Mouse (Mus musculus): ENCODE data around the gene Olfr285. TPM values are rescaled to one million over a fixed set of nuclear protein-coding genes. Genes with fewer than 3 reads are reported as not detected.

The Olfr285 gene
- polyA plus RNA-seq, 1 experiment from 2014 or later = not detected

- TF ChIP-seq EP300 (optimal IDR thresholded peaks at IDR 0.05) = no peak
- TF ChIP-seq CTCF (IDR thresholded peaks at IDR 0.05; ENCODE audit: low read depth) = no peak
- DNase-seq (ENCODE audit: low spot score) = no peak
- Histone ChIP-seq H3K27me3 (ENCODE audit: control insufficient read depth, insufficient read depth, low read length) (no peaks in the 10 kb centered on the region), H3K27ac (replicated peaks) (no peak overlapping the region), H3K4me1 (replicated peaks; ENCODE audit: control insufficient read depth, insufficient read depth) (no peaks in the 10 kb centered on the region), H3K4me3 (ENCODE audit: low read depth, low read length) (no peak overlapping the region), H3K9me3 (ENCODE audit: control insufficient read depth, low read length) (no peaks in the 10 kb centered on the region), H3K4me2 (replicated peaks; ENCODE audit: low read depth) (no peak overlapping the region), H3K9ac (ENCODE audit: low read length) (no peak overlapping the region), H3K36me3 (ENCODE audit: control insufficient read depth, insufficient read depth, low read length) (no peaks in the 10 kb centered on the region)
- 78% methylated on average over 12 of the region's 12 CpGs for WGBS
- no peak for ATAC-seq (ENCODE audit: low FRiP score, low TSS enrichment)
These were observed 28.6 kb downstream of the Olfr285 start for GRCm38 (mm10) chr15:98288566-98288965.

DNA sequence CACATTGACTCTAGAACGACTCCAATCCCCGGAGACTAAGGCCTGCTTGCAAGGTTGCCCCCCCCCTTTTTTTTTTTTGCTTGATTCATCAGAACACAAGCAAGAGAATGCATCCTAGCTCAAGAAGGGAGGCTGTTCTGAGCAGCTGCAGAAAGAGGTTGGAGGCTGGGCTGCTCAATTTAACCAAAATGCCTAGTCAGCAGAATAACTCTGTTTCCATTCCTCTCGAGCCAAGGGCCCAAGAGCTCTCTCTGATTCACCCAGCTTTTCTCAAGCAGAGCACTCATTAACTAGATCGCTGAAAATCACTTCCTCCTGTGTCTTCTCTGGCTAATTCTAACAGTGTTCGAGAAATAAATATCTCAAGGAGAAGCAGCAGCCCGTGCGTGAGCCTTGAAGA lies 30.7 kb downstream of the Olfr285 start:
- 69% methylated on average over 7 of the region's 7 CpGs for WGBS

More for the DNA sequence above, 30.7 kb downstream of the Olfr285 start:
- Histone ChIP-seq H3K27me3 (ENCODE audit: control insufficient read depth, insufficient read depth, low read length) (no peaks in the 10 kb centered on the region), H3K4me1 (replicated peaks; ENCODE audit: control insufficient read depth, insufficient read depth) (no peaks in the 10 kb centered on the region), H3K4me2 (replicated peaks; ENCODE audit: low read depth) (no peak overlapping the region), H3K27ac (replicated peaks) (no peak overlapping the region), H3K36me3 (ENCODE audit: control insufficient read depth, insufficient read depth, low read length) (no peaks in the 10 kb centered on the region), H3K4me3 (ENCODE audit: low read depth, low read length) (no peak overlapping the region), H3K9ac (ENCODE audit: low read length) (no peak overlapping the region), H3K9me3 (ENCODE audit: control insufficient read depth, low read length) (no peaks in the 10 kb centered on the region)
- TF ChIP-seq CTCF (IDR thresholded peaks at IDR 0.05; ENCODE audit: low read depth) (no peak), EP300 (optimal IDR thresholded peaks at IDR 0.05) (no peak)
- ATAC-seq (ENCODE audit: low FRiP score, low TSS enrichment) = no peak
- no peak for DNase-seq (ENCODE audit: low spot score)

Other genes starting within 250 kb of the Olfr285 start
- 15.5 and 16.7 TPM in 2 replicates for gene Pfkm, start 224.8 kb downstream of the Olfr285 start, polyA plus RNA-seq (2015; fragmentation: Nextera tagmentation; extraction: Ambion mirVana)
- gene Senp1, start 223.6 kb downstream of the Olfr285 start, polyA plus RNA-seq (2015; fragmentation: Nextera tagmentation; extraction: Ambion mirVana) = 10.0 and 10.8 TPM in 2 replicates
- 31.3 and 31.9 TPM in 2 replicates for gene Asb8, start 151.7 kb downstream of the Olfr285 start, polyA plus RNA-seq (2015; fragmentation: Nextera tagmentation; extraction: Ambion mirVana)
- gene Ccdc184, start 150.2 kb downstream of the Olfr285 start, polyA plus RNA-seq (2015; fragmentation: Nextera tagmentation; extraction: Ambion mirVana) = 0.92 and 0.95 TPM in 2 replicates
- gene Olfr288, start 121.8 kb downstream of the Olfr285 start, polyA plus RNA-seq (2015; fragmentation: Nextera tagmentation; extraction: Ambion mirVana) = not detected in 2 replicates
- not detected in 2 replicates for gene Gm44579, start 96.4 kb downstream of the Olfr285 start, polyA plus RNA-seq (2015; fragmentation: Nextera tagmentation; extraction: Ambion mirVana)
- gene Olfr287, start 96.3 kb downstream of the Olfr285 start, polyA plus RNA-seq (2015; fragmentation: Nextera tagmentation; extraction: Ambion mirVana) = not detected in 2 replicates
- gene Olfr286, start 82.9 kb downstream of the Olfr285 start, polyA plus RNA-seq (2015; fragmentation: Nextera tagmentation; extraction: Ambion mirVana) = not detected in 2 replicates
- not detected in 2 replicates for gene H1fnt, start 60.1 kb downstream of the Olfr285 start, polyA plus RNA-seq (2015; fragmentation: Nextera tagmentation; extraction: Ambion mirVana)
- gene Zfp641, start 21.2 kb downstream of the Olfr285 start, polyA plus RNA-seq (2015; fragmentation: Nextera tagmentation; extraction: Ambion mirVana) = 0.22 and 0.30 TPM in 2 replicates
- not detected in 2 replicates for gene Olfr284, start 23.6 kb upstream of the Olfr285 start, polyA plus RNA-seq (2015; fragmentation: Nextera tagmentation; extraction: Ambion mirVana)
- gene Olfr283, start 63.6 kb upstream of the Olfr285 start, polyA plus RNA-seq (2015; fragmentation: Nextera tagmentation; extraction: Ambion mirVana) = not detected in 2 replicates
- gene Olfr282, start 113.9 kb upstream of the Olfr285 start, polyA plus RNA-seq (2015; fragmentation: Nextera tagmentation; extraction: Ambion mirVana) = not detected in 2 replicates
- not detected in 2 replicates for gene Olfr281, start 135.2 kb upstream of the Olfr285 start, polyA plus RNA-seq (2015; fragmentation: Nextera tagmentation; extraction: Ambion mirVana)
- not detected in 2 replicates for gene OR5BS1P, start 152.5 kb upstream of the Olfr285 start, polyA plus RNA-seq (2015; fragmentation: Nextera tagmentation; extraction: Ambion mirVana)
- 0.42 and 0.70 TPM in 2 replicates for gene Lalba, start 165.4 kb upstream of the Olfr285 start, polyA plus RNA-seq (2015; fragmentation: Nextera tagmentation; extraction: Ambion mirVana)
- gene Olfr279, start 175.0 kb upstream of the Olfr285 start, polyA plus RNA-seq (2015; fragmentation: Nextera tagmentation; extraction: Ambion mirVana) = not detected in 2 replicates
- 44.3 and 44.9 TPM in 2 replicates for gene Kansl2, start 216.9 kb upstream of the Olfr285 start, polyA plus RNA-seq (2015; fragmentation: Nextera tagmentation; extraction: Ambion mirVana)